Mouse (Mus musculus) small intestine, adult 2 months (tissue): ENCODE data around the gene Hspb9.

Experiments used
- CTCF ChIP-seq: fragments of 200-500 bp; IDR thresholded peaks from 2 replicates; pipeline ENCODE4 v1.5.1; 2012; ENCODE audit warnings: low read depth, mild to moderate bottlenecking, control low read depth, inconsistent platforms, low read length, moderate library complexity, mixed read lengths; ENCODE audit not compliant: insufficient replicate concordance, insufficient read length; ENCODE audit errors: extremely low read depth
- POLR2A ChIP-seq: fragments of 200-500 bp; IDR thresholded peaks from 2 replicates; pipeline ENCODE4 v1.6.1; 2012; ENCODE audit warnings: low read depth, mild to moderate bottlenecking, control low read depth, inconsistent platforms, low read length, moderate library complexity

DNA sequence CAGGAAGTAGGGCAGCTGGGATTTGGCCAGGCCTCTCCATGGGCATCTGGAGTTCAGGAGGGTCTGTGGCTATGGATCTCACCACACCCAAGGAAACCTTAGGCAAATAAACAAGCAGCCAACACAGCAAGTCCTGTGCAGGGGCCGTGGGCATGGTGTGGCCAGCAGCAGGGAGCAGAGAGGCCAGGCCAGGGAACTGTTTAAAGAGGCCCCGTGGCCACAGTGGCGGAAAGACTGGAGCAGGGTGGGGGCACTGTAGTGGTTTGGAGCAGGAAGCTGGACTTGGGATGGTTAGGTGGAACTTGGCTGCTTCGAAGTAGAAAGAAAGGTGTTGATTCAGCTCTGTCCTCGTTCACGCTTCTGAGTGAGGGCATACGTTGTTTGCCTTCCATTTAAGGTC, 26.4 kb upstream of the Hspb9 start:
- no peak for TF ChIP-seq CTCF
- no peak for TF ChIP-seq POLR2A
